Mouse (Mus musculus) cortical plate, adult 2 months (tissue): ENCODE data around the gene Gm12166. TPM values are rescaled to one million over a fixed set of nuclear protein-coding genes. Genes with fewer than 3 reads are reported as not detected.
"Not testable (repeated sequence)": the region's sequence is repeated elsewhere in the genome, so short reads cannot be mapped to it uniquely, and the experiment has no call there.

ENCODE experiments used
- H3K27ac ChIP-seq: fragments of 200-500 bp; 2 replicates; pipeline ENCODE4 v1.5.1; 2012; ENCODE audit warnings: low read length, control low read depth, inconsistent platforms; ENCODE audit not compliant: insufficient read depth
- H3K4me1 ChIP-seq: fragments of 200-500 bp; 2 replicates; pipeline ENCODE4 v1.6.1; 2011; ENCODE audit warnings: low read length; ENCODE audit not compliant: control insufficient read depth, insufficient read depth
- H3K4me3 ChIP-seq: fragments of 200-500 bp; 2 replicates; pipeline ENCODE4 v1.5.1; 2011; ENCODE audit warnings: mild to moderate bottlenecking, low read length, control low read depth; ENCODE audit not compliant: insufficient read depth
- CTCF ChIP-seq: fragments of 200-500 bp; IDR thresholded peaks from 2 replicates; pipeline ENCODE4 v1.5.1; 2011; ENCODE audit warnings: mild to moderate bottlenecking, control low read depth, low read length; ENCODE audit not compliant: insufficient read depth; ENCODE audit errors: extremely low read depth
- POLR2A ChIP-seq: fragments of 200-500 bp; IDR thresholded peaks from 2 replicates; pipeline ENCODE4 v1.6.1; 2011; ENCODE audit warnings: mild to moderate bottlenecking, low read length, control low read depth; ENCODE audit not compliant: insufficient read depth; ENCODE audit errors: extremely low read depth
- polyA plus RNA-seq: library from polyadenylated mRNA; depleted of rRNA; stranded (reverse); fragments of >200 nt; gene quantifications from 2 replicates; pipeline ENCODE4 v1.2.3, GENCODE M21; 2012

The Gm12166 gene
- polyA plus RNA-seq, 1 experiment, result 6.8 TPM

DNA sequence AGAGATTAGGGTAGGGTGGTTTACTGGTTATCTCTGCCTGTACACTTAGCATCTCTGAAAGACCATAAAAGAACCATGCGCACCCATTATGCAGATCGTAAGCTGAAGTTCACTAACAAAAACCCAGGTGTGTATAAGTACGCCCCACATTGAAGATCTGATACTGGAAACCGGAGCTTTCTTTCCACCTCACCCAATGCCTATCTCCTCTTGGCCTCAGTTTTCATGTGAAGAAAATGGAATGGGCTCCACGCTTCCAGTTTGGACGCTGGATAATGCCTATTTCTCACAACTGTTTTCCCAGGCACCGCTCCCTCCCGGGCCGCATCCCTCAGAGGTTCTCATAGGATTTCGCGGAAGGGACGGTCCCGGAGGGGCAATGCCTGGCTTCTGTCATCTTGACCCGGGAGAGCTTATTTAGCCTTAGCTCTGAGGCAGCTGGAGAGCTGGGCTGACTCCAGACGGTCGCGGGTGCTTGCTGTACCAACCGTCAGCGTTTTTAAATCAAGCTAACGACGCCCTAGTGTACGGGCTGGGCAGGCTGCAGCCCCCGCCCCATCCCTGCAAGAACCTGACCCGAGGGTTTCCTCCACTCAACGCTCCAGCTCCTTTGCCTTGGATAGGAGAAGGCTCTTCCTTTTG lies 4.8 kb upstream of the Gm12166 start:
- TF ChIP-seq POLR2A, result no peak
- TF ChIP-seq CTCF, result no peak

DNA sequence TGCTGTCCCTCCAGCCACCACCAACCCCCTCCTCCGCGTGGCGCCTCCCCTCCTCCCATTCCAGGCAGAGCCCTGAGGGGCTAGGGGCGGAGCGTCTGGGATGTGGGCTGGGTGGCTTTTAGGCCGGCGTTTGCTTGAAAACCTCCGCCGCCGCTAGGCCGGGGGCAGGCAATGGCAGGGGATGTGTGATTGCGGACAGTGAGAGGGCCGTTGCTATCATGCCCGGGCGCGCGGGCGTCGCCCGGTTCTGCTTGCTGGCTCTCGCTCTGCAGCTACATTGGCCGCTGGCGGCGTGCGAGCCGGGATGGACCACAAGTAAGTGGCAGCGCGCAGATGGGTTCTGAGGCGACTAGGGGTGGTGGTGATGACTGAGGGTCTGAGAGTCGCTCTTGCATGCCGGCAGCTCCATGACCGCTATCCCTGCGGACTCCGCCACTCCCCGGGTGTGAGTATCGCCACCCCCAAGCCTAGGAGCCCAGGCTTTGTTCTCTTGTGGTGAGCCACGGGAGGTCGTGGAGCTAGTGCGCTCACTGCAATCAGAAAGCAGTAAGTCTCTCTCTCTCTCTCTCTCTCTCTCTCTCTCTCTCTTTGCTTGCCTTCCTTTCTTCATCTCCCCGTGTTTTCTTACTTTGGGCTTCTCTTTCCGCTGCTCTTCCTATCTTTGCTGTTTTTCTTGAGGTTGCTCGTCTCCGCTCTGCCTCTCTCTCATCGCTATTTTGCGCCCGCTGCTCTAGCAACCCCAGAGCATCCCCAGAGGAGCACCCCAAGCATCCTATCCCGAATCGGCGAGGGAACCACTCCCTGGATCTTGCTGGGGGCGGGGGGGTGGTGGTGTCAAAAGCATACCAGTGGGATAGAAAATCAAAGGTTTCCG lies 4.0 kb upstream of the Gm12166 start, which contains the start of gene Adam19:
Gene Adam19, plus strand, starts transcription at position 97 of the 874 bp plus-strand sequence.
- Histone ChIP-seq H3K27ac (peak within 1 kb of the TSS; percentile 51), H3K4me1 (no peaks in the 10 kb centered on the region; the same call in 1 of the 2 replicates), H3K4me3 (peak within 1 kb of the TSS; percentile 75)
- TF ChIP-seq POLR2A, result peak; percentile 29; the same call in 1 of the 2 replicates
- no peak for TF ChIP-seq CTCF

More for the DNA sequence above, 4.8 kb upstream of the Gm12166 start:
- peak overlapping the region; percentile 75 for H3K4me3 ChIP-seq
- H3K27ac ChIP-seq, result no peak overlapping the region
- H3K4me1 ChIP-seq, result no peaks in the 10 kb centered on the region; the same call in 1 of the 2 replicates

DNA sequence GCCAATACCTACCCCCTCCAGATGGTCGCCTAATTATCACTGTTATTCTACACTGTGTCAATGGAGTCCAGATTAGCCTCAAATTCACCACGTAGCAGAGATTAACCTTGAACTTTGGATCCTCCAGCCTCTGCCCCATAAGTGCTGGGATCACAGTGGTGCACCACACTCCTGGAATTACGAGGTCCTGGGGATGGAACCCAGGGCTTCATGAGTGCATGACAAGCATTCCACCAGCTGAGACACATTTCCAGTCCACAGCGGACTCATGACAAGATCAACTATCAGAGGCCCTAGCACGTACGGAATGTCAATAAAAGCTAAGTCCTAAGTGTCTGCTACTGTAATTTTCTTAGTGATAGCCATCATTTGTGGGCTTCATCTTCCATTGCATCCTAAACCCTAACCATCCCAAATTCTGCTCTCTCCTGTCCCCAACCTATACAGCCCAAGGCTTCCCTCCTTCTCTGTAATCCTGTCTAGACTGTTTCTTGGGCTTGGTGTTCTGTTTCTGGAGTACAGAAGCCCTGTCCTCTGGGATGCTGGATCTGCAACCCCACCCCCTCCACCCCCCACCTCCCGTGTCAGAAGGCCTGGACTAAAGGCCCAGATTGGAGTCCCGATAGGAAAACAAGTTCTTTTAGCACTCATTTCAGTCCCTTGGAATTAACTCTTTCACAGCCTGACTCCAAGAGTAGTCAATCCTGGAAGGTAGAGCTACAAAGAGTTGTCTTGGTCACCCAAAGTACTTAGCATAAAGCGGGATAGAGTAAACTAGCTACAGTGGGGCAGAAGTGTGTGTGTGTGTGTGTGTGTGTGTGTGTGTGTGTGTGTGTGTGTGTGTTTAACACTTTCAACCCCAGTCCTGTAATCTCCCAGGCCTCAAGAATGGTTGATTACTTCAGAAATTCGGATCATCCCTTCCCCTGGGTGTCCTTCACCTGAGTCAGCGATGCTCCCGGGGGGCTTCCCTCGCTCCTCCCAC lies 3.1 kb upstream of the Gm12166 start:
- no peak overlapping the region for H3K27ac ChIP-seq
- TF ChIP-seq CTCF, result no peak
- no peak for TF ChIP-seq POLR2A
- peak overlapping the region; percentile 75 for H3K4me3 ChIP-seq
- H3K4me1 ChIP-seq, result no peaks in the 10 kb centered on the region; the same call in 1 of the 2 replicates

DNA sequence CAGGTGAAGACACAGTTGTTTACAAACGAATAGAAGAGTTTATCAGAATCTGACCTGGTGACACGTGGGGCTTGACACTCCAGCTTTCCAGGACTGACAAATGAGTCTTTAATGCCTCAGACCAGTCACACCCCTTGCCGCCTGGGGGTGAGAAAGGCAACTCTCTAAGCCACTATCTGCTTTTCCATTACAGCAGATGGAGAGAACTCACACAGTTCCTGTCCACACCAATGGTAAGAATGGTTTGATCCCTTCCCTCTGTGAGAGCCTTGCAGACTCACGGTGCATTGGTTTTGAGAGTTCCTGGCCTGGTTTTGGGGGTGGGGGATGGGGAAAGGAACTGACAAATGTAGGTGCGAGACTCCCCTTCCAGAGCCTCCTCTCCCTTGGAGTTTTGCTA lies 2.2 kb upstream of the Gm12166 start:
- Histone ChIP-seq H3K4me1 (no peaks in the 10 kb centered on the region; the same call in 1 of the 2 replicates), H3K27ac (no peak overlapping the region), H3K4me3 (no peak overlapping the region)
- TF ChIP-seq POLR2A, result no peak
- TF ChIP-seq CTCF, result no peak

DNA sequence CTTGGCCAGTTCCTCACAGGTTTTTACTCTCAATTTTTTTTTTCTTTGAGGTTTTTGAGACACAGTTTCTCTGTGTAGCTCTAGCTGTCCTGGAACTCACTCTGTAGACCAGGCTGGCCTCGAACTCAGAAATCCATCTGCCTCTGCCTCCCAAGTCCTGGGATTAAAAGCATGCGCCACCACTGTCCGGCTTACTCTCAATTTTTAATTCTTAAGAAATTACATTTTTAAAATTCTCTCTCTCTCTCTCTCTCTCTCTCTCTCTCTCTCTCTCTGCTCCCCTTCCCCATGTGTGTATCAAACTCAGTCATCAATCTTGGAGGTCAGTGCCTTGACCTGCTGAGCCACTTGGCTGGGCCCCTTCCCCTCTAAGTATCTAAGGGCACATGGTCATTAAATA lies 1.3 kb upstream of the Gm12166 start:
- not testable (repeated sequence) for H3K4me1 ChIP-seq, H3K27ac ChIP-seq, H3K4me3 ChIP-seq

DNA sequence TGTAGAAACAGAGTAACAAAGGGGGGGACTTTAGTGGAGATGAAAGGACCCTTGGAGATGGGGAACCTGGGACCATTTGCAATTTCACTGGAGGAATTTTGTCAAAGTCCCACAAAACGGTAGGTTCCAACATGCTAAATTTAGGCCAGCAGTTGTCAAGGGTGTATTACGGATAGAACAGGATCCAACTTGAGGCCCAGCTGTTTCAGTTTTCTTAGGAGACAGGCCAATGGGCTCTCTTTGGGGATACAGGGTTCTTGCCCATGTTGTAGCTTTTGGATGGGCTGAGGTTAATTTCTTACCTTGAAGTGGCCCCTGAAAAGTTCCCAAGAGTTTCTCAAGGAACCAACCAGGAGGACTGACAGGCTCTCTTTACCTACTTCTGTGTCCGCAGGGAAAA lies 4.9 kb downstream of the Gm12166 start:
- no peak for TF ChIP-seq POLR2A
- TF ChIP-seq CTCF, result no peak
- H3K4me3 ChIP-seq, result no peak overlapping the region
- no peaks in the 10 kb centered on the region for H3K4me1 ChIP-seq
- H3K27ac ChIP-seq, result no peak overlapping the region

DNA sequence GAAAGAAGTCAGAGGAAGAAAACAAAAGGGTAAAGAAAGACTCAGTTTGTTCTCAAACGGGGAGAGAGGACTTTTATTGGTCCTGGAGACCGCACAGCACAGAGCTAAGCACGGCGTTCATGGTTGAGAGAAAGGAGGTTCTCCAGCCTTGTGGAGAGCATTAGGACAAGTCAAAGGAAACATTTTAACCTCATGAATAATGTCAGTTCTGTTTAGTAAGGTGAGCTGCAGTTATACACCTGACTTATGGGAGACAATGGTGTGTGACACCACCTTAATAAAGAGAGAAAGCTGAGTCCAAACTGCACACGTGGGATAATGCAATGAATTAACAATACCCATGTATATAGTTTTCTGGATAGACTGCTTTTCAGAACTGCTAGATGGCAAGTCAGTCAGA lies 7.3 kb downstream of the Gm12166 start:
- TF ChIP-seq CTCF (no peak), POLR2A (no peak)
- no peak overlapping the region for H3K27ac ChIP-seq
- no peak overlapping the region for H3K4me3 ChIP-seq
- H3K4me1 ChIP-seq, result no peaks in the 10 kb centered on the region

DNA sequence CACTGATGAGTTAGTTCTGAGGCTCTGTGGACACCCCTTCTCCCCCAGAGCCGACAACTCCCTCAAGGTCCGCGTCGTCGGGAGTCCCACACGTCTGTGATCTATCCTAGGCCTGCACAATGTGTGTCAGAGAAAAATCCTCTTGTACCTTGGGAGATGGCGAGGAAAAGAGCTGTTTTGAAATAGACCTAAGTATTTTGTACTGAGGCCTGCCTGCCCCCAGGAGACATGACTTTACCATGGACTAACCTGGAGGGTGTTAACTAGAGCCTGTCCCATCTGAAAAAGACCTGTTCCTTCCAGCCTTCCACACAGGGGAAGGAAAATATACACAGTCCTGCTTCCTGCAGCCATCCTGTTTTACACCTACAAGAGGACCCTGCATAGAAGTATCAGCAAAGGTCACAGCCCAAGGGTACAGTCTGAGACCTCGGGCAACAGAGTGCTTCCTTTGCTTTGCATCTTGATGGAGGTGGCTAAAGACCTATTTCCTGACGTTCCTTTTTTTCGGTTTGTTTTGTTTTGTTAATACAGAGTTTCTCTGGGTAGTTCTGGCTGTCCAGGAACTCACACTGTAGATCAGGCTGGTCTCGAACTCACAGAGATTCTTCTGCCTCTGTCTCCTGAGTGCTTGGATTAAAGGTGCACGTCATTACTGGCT lies 10.4 kb downstream of the Gm12166 start:
- Histone ChIP-seq H3K4me3 (no peak overlapping the region), H3K27ac (no peak overlapping the region), H3K4me1 (no peaks in the 10 kb centered on the region)
- TF ChIP-seq CTCF, result no peak
- TF ChIP-seq POLR2A, result no peak

DNA sequence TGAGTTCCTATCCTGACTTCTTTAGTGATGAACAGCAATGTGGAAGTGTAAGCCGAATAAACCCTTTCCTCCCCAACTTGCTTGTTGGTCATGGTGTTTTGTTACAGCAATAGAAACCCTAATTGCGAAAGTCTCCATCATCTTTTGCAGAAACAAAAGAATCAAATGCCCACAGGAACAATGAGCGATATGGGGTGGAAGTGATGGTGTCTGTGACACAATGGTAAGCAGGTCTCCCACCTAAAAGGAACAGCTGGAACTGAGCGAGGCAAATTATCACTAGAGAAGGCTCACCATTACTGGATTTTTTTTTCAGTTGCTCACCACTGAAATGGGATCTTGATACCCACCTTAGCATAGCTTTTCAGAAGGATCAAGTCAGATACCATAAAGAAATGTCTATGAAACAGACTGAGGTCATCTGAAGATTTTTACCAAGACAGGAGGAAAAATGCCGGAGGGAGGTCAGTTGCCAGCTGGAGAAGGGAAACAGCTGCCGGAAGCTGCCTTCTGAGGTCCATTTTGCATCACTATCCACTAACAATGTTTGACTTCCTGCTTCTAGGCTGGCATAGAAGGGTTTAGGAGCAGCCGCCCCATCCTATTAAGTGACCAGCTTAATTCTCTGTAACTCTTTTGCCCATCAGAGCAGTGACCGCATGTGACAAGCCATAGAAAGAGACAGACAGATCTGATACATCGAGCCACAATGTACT lies 11.1 kb downstream of the Gm12166 start:
- TF ChIP-seq CTCF, result no peak
- TF ChIP-seq POLR2A, result no peak
- no peak overlapping the region for H3K27ac ChIP-seq
- no peak overlapping the region for H3K4me3 ChIP-seq
- no peaks in the 10 kb centered on the region for H3K4me1 ChIP-seq
